In the genomic region with DNA sequence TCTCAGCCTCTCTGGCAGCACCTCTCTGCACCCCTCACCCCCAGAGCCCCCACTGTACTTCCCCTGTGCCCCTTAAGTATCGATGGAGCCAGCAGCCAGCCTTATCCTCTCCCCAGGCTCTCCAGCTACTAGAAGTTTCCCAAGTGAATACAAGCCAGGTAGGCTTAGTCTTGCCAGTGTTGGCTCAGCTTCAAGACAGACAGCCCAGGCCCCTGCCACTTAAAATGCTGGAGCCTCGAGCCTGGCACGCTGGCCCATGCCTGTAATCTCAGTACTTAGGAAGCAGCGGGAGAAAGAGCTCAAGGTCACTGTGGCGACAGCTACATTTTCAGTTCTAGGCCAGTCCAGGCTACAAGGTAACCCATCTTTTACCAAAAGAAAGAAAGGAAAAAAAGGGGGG, we compare ENCODE assay signal across 12 mouse cellular contexts. TPM values are rescaled to one million over a fixed set of nuclear protein-coding genes. Genes with fewer than 3 reads are reported as not detected.
A peak's percentile ranks its signal among the peaks of the same experiment; 100 is the strongest.
DNase-seq lines count a peak whose midpoint lies in the region; ATAC-seq lines count a peak whose summit lies in the region.
"Had no signal": no experiment of that assay in that cellular context is flagged by ENCODE, and none has a peak within 500 bp of the region (broad histone marks: within the 10 kb centered on the region; RNA-seq: fewer than 3 reads in every experiment).

No protein-coding gene starts in this region.

- peaks cover 27% of the 10 kb centered on the region for H3K4me1 ChIP-seq in lung, embryonic 15.5 days
- peaks cover 20% of the 10 kb centered on the region for H3K4me1 ChIP-seq in forebrain, embryonic 16.5 days (replicated peaks; ENCODE audit: control insufficient read depth, insufficient read depth, low read length)
- H3K4me1 ChIP-seq in heart, embryonic 16.5 days (ENCODE audit: control insufficient read depth, insufficient read depth, low read length): peaks cover 34% of the 10 kb centered on the region
- H3K4me1 ChIP-seq in midbrain, embryonic 14.5 days (ENCODE audit: control insufficient read depth, insufficient read depth, low read length): peaks cover 24% of the 10 kb centered on the region

- DNase-seq in lung, postnatal 10 days: no peak
- DNase-seq in midbrain, embryonic 14.5 days: no peak
- no peak for DNase-seq in left cerebral cortex, adult 11 months (ENCODE audit: low spot score)
- DNase-seq in right cerebral cortex, postnatal 36 days (ENCODE audit: low spot score in 2 of 2): no peak
- DNase-seq in kidney, adult 18-20 months: no peak
- DNase-seq: adrenal gland, adult 8-10 months; thymus, adult 18-20 months had no signal

- 0 out of 2 replicates have a peak, but pooled peaks have one; percentile 8 for ATAC-seq in lung, embryonic 15.5 days (ENCODE audit: borderline replicate concordance, extremely low read depth, low FRiP score, low TSS enrichment)
- no peak for ATAC-seq in forebrain, embryonic 16.5 days
- ATAC-seq in heart, embryonic 16.5 days (replicated peaks; ENCODE audit: extremely low read depth, insufficient read depth, low FRiP score): peak; percentile 62
- no peak for ATAC-seq in midbrain, embryonic 14.5 days (ENCODE audit: low FRiP score, low TSS enrichment)

- H3K36me3 ChIP-seq in lung, embryonic 15.5 days: no peaks in the 10 kb centered on the region
- no peaks in the 10 kb centered on the region for H3K36me3 ChIP-seq in forebrain, embryonic 16.5 days (ENCODE audit: control insufficient read depth, insufficient read depth)
- no peaks in the 10 kb centered on the region for H3K36me3 ChIP-seq in heart, embryonic 16.5 days (ENCODE audit: control insufficient read depth, insufficient read depth)
- H3K36me3 ChIP-seq in midbrain, embryonic 14.5 days (ENCODE audit: control insufficient read depth, insufficient read depth, low read length): no peaks in the 10 kb centered on the region

- no peak overlapping the region for H3K4me3 ChIP-seq in lung, embryonic 15.5 days
- H3K4me3 ChIP-seq in forebrain, embryonic 16.5 days (replicated peaks; ENCODE audit: low read length): no peak overlapping the region
- H3K4me3 ChIP-seq in heart, embryonic 16.5 days (ENCODE audit: low read length): no peak overlapping the region
- no peak overlapping the region for H3K4me3 ChIP-seq in midbrain, embryonic 14.5 days (replicated peaks; ENCODE audit: low read depth, low read length)

- H3K9me3 ChIP-seq in lung, embryonic 15.5 days: no peaks in the 10 kb centered on the region
- H3K9me3 ChIP-seq in forebrain, embryonic 16.5 days (ENCODE audit: control insufficient read depth, low read length): no peaks in the 10 kb centered on the region
- H3K9me3 ChIP-seq in heart, embryonic 16.5 days (replicated peaks; ENCODE audit: control insufficient read depth, low read length): no peaks in the 10 kb centered on the region
- H3K9me3 ChIP-seq in midbrain, embryonic 14.5 days (ENCODE audit: control insufficient read depth, low read length): no peaks in the 10 kb centered on the region

- H3K27ac ChIP-seq in lung, embryonic 15.5 days: no peak overlapping the region; the same call in none of the 2 replicates
- H3K27ac ChIP-seq in forebrain, embryonic 16.5 days (ENCODE audit: low read length): peak overlapping the region; percentile 45; the same call in 1 of the 2 replicates
- H3K27ac ChIP-seq in heart, embryonic 16.5 days (ENCODE audit: low read length): peak overlapping the region; percentile 95
- H3K27ac ChIP-seq in midbrain, embryonic 14.5 days (replicated peaks; ENCODE audit: low read depth, low read length): peak overlapping the region; percentile 70

- H3K9ac ChIP-seq in lung, embryonic 15.5 days: no peak overlapping the region
- H3K9ac ChIP-seq in forebrain, embryonic 16.5 days (replicated peaks; ENCODE audit: low read depth, low read length): no peak overlapping the region
- no peak overlapping the region for H3K9ac ChIP-seq in heart, embryonic 16.5 days (ENCODE audit: low read length)
- H3K9ac ChIP-seq in midbrain, embryonic 14.5 days (replicated peaks; ENCODE audit: low read length): no peak overlapping the region

- 45% methylated on average over 5 of the region's 5 CpGs for WGBS in lung, embryonic 15.5 days
- 36% methylated on average over 5 of the region's 5 CpGs for WGBS in forebrain, embryonic 16.5 days
- WGBS in heart, embryonic 16.5 days: 29% methylated on average over 5 of the region's 5 CpGs
- 47% methylated on average over 5 of the region's 5 CpGs for WGBS in midbrain, embryonic 14.5 days

- no peaks in the 10 kb centered on the region for H3K27me3 ChIP-seq in lung, embryonic 15.5 days
- no peaks in the 10 kb centered on the region for H3K27me3 ChIP-seq in forebrain, embryonic 16.5 days (replicated peaks; ENCODE audit: control insufficient read depth, insufficient read depth, low read length)
- peaks cover 2% of the 10 kb centered on the region; the same call in 1 of the 2 replicates for H3K27me3 ChIP-seq in heart, embryonic 16.5 days (ENCODE audit: control insufficient read depth, insufficient read depth, low read length)
- no peaks in the 10 kb centered on the region for H3K27me3 ChIP-seq in midbrain, embryonic 14.5 days (ENCODE audit: control insufficient read depth, insufficient read depth, low read length)

- no peak overlapping the region for H3K4me2 ChIP-seq in lung, embryonic 15.5 days
- H3K4me2 ChIP-seq in forebrain, embryonic 16.5 days (ENCODE audit: low read length): no peak overlapping the region
- H3K4me2 ChIP-seq in heart, embryonic 16.5 days (ENCODE audit: low read depth, low read length): no peak overlapping the region
- no peak overlapping the region for H3K4me2 ChIP-seq in midbrain, embryonic 14.5 days (ENCODE audit: low read length)

RNA-seq across cellular contexts. Expression of a gene that starts 24.1 kb away (rescaled TPM):
- polyA plus RNA-seq in lung, embryonic 15.5 days (2015; fragmentation: Nextera tagmentation; extraction: Ambion mirVana): 7.3 and 7.7 TPM in 2 replicates
- 5.4 and 12.1 TPM in 2 replicates for polyA plus RNA-seq in forebrain, embryonic 16.5 days (2015; fragmentation: Nextera tagmentation; extraction: Ambion mirVana)
- polyA plus RNA-seq in heart, embryonic 16.5 days (2015; fragmentation: Nextera tagmentation; extraction: Ambion mirVana): 5.8 and 7.6 TPM in 2 replicates
- polyA plus RNA-seq in midbrain, embryonic 14.5 days (2014; fragmentation: Nextera tagmentation; extraction: Ambion mirVana): 20.1 and 22.7 TPM in 2 replicates

RNA-seq across cellular contexts. Expression of a gene that starts 36.1 kb away (rescaled TPM):
- polyA plus RNA-seq in lung, embryonic 15.5 days (2015; fragmentation: Nextera tagmentation; extraction: Ambion mirVana): 0.06 and 0.31 TPM in 2 replicates
- polyA plus RNA-seq in forebrain, embryonic 16.5 days (2015; fragmentation: Nextera tagmentation; extraction: Ambion mirVana): 0.38 and 0.48 TPM in 2 replicates
- polyA plus RNA-seq in heart, embryonic 16.5 days (2015; fragmentation: Nextera tagmentation; extraction: Ambion mirVana): 0.08 and 0.25 TPM in 2 replicates
- 0.42 and 0.54 TPM in 2 replicates for polyA plus RNA-seq in midbrain, embryonic 14.5 days (2014; fragmentation: Nextera tagmentation; extraction: Ambion mirVana)
- polyA plus RNA-seq: liver, embryonic 16.5 days; spleen, adult 2 months had no signal

RNA-seq across cellular contexts. Expression of a gene that starts 49.9 kb away (rescaled TPM):
- polyA plus RNA-seq in lung, embryonic 15.5 days (2015; fragmentation: Nextera tagmentation; extraction: Ambion mirVana): 16.8 and 17.3 TPM in 2 replicates
- polyA plus RNA-seq in forebrain, embryonic 16.5 days (2015; fragmentation: Nextera tagmentation; extraction: Ambion mirVana): 0.26 and 0.35 TPM in 2 replicates
- polyA plus RNA-seq in heart, embryonic 16.5 days (2015; fragmentation: Nextera tagmentation; extraction: Ambion mirVana): 13.6 and 17.9 TPM in 2 replicates
- polyA plus RNA-seq in midbrain, embryonic 14.5 days (2014; fragmentation: Nextera tagmentation; extraction: Ambion mirVana): 0.23 and 0.43 TPM in 2 replicates

RNA-seq across cellular contexts. Expression of a gene that starts 57.1 kb away (rescaled TPM):
- polyA plus RNA-seq in lung, embryonic 15.5 days (2015; fragmentation: Nextera tagmentation; extraction: Ambion mirVana): 5.3 TPM in 2 replicates
- 0.18 and 0.55 TPM in 2 replicates for polyA plus RNA-seq in forebrain, embryonic 16.5 days (2015; fragmentation: Nextera tagmentation; extraction: Ambion mirVana)
- 1.1 and 1.3 TPM in 2 replicates for polyA plus RNA-seq in heart, embryonic 16.5 days (2015; fragmentation: Nextera tagmentation; extraction: Ambion mirVana)
- polyA plus RNA-seq in midbrain, embryonic 14.5 days (2014; fragmentation: Nextera tagmentation; extraction: Ambion mirVana): 0.19 and 0.50 TPM in 2 replicates

Comparison
In these comparisons a context has a peak if more than half of its experiments do, and no peak if none do; other contexts are left out.
1. ATAC-seq: peak in lung, embryonic 15.5 days (single experiment) and heart, embryonic 16.5 days (single experiment); none in forebrain, embryonic 16.5 days (single experiment) and midbrain, embryonic 14.5 days (single experiment).
2. RNA of a gene that starts 49.9 kb away (polyA plus RNA-seq): 16.8 to 17.3 TPM in lung, embryonic 15.5 days and 13.6 to 17.9 TPM in heart, embryonic 16.5 days; 0.23 to 0.43 TPM in midbrain, embryonic 14.5 days and 0.26 to 0.35 TPM in forebrain, embryonic 16.5 days; every median in the first group is over 10 times any median in the second.